Mouse (Mus musculus): Measurements from ENCODE around the gene Olfr1302.

Gene Olfr1302

DNA sequence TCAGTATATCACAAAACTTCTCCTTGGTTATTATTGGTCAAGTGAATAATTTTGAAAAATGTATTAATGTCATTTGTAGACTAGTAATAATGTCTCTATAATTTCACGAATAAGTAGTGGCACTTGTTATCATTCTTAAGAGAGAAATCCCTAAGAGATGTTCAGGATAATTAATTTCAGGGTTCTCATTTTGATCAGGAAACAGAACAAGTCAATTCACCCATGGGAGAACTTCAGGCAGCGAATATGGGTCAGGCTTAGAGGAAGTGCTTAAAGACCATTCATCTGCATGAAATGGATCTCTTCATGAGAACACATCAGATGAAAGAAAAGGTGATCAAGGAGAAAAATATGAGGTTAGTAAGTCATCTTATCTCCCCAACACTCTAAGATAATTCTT, at the start of gene Olfr1302:
TSS of gene Olfr1302 (plus strand) at position 301 of the 400 bp plus-strand sequence.
- no peak for DNase-seq

DNA sequence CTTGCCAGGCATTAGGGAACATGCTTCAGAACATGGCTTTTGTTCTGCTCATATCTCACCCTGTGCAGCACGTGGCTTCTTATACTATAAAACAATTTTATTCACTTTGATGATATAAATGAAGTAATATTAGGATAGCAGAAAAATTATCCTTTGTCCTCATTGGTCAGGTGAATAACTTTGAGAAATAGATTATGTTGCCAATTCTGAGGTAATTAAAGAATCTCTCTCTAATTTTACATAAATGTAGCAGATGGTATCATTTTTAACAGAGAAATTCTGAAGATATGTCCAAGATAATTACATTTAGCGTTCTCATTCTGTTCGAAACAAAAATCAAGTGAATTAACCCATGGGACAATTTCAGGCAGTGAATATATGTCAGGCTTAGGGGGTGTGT, 26.5 kb upstream of the Olfr1302 start, which contains the start of gene Olfr1301:
TSS of gene Olfr1301 (plus strand) at position 301 of the 400 bp plus-strand sequence.
- DNase-seq = no peak

DNA sequence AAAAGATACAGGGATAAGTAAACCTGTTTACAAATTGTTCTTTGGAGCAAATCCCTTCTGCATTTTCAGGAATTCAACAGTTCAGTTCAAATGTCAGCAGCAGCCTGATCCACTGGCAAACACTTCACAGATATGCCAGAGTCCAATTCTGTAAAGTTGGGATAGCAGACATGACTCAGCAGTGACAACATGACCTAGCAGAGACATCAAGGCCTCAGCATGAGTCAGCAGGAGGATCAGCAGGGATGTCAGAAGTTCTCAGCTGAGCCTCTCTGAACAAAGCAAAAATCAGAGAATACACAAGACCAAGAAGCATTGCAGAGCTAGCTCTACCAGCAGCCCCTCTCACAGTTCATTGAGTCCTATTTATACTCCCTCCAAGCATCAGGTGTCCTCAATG, 35.7 kb downstream of the Olfr1302 start:
- no peak for DNase-seq

DNA sequence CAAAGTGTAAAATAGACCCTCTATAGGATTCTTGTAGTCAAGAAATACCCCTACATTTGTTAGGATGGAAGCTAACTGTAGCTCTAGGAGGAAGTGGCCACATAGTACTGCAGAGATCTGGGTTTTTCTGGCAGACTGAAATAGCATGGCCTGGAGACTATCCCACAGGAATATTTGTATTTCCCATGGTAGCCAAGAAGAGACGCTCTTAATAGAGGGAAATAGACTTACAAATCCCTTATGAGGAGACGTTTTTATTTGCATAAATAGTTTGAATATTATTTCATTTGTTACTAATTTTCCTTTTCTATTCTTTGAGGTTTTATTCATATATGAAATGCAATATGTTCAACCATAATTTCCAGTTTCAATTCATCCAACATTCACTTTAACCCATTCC, 43.0 kb downstream of the Olfr1302 start, which contains the start of gene Olfr1303:
TSS of gene Olfr1303 (minus strand) at position 101 of the 400 bp plus-strand sequence.
- no peak for DNase-seq

All from kidney, adult 11 months (tissue).